Mouse (Mus musculus): ENCODE measurements around the gene 1700025C18Rik. TPM values are rescaled to one million over a fixed set of nuclear protein-coding genes. Genes with fewer than 3 reads are reported as not detected.
A peak's percentile ranks its signal among the peaks of the same experiment; 100 is the strongest.

Gene 1700025C18Rik
- polyA plus RNA-seq, 2 experiments, result not detected

DNA sequence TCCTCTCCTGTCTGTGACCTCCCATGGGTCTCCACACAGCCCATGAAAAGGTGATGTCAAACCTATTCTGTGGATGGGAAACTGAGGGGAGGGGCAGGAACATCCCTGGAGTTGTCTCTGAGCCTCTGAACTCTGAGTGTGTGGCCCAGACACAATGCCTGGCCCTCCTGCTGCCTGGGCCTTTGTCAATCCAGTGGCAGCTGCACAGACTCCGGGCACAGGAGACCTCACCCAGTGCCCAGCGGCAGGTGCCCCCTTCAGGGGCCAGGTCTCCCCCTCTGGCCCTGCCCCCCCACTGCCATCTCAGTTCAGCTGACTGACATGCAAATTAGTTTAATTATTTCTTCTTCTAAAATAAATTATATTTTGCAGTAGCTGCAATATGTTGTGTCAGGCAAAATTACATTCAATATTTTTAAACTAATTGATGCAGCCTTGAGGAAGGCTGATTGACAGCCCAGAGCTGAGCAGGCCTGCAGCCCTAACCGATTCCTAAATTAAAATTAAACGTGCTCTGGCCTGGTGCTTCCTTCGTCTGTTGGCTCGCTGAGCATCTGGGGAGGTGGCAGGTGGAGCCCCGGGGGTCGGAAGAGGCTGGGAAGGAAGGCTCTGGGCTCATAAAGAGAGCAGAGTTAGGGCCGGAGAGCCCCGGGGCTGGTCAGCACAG is 36.5 kb upstream of the 1700025C18Rik start:
- Histone ChIP-seq H3K9ac (ENCODE audit: low read depth, low read length, severe bottlenecking) (no peak overlapping the region), H3K4me2 (replicated peaks; ENCODE audit: low read depth, low read length, severe bottlenecking) (no peak overlapping the region), H3K4me3 (replicated peaks; ENCODE audit: low read length) (no peak overlapping the region), H3K4me1 (ENCODE audit: control insufficient read depth, insufficient read depth, low read length) (no peaks in the 10 kb centered on the region), H3K27me3 (ENCODE audit: control insufficient read depth, insufficient read depth, low read length) (no peaks in the 10 kb centered on the region; the same call in 1 of the 2 replicates), H3K36me3 (ENCODE audit: control insufficient read depth, insufficient read depth, low read length) (no peaks in the 10 kb centered on the region), H3K9me3 (ENCODE audit: control insufficient read depth, low read length) (no peaks in the 10 kb centered on the region), H3K27ac (replicated peaks; ENCODE audit: low read depth, low read length) (no peak overlapping the region)
- DNase-seq (ENCODE audit: low spot score) (no peak), ATAC-seq (ENCODE audit: low FRiP score, low read depth) (no peak)
- TF ChIP-seq POLR2A (IDR thresholded peaks at IDR 0.05; ENCODE audit: borderline replicate concordance, extremely low read depth, insufficient read depth, insufficient read length), result no peak
- WGBS, result 21% methylated on average over 10 of the region's 10 CpGs

DNA sequence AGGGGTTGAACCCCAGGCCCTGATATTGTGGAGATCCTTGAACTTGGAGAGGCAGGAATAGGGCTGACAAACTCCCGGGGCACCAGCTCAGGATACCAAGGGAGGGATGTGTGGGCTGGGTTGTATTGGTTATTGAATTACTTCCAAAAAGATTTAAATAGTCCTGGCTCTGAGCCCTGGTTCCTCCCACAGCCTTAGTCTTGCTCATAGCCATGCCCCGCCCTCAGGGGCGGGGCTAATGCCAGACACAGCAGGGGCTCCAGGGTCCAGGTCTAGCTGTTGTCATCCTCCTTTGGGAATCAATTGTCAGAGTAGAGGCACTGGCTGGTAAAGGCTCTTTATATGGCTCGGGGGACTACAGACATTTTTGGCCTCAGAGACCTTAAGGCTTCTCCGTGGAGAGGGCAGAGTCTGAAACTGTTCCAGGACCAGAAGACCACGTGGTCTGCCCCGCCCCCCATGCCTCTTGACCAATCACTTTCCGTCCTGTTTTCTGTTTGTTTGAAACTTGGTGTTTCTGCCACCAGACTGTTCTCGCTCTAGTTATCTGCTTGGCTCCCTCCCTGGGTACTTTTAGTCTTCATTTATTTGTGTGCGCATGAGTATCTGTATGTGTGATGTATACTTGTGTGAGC is 30.8 kb upstream of the 1700025C18Rik start:
- Histone ChIP-seq H3K4me3 (replicated peaks; ENCODE audit: low read length) (no peak overlapping the region), H3K36me3 (ENCODE audit: control insufficient read depth, insufficient read depth, low read length) (no peaks in the 10 kb centered on the region), H3K27me3 (ENCODE audit: control insufficient read depth, insufficient read depth, low read length) (peaks cover 13% of the 10 kb centered on the region; the same call in 1 of the 2 replicates), H3K4me1 (ENCODE audit: control insufficient read depth, insufficient read depth, low read length) (no peaks in the 10 kb centered on the region), H3K27ac (replicated peaks; ENCODE audit: low read depth, low read length) (no peak overlapping the region), H3K4me2 (replicated peaks; ENCODE audit: low read depth, low read length, severe bottlenecking) (no peak overlapping the region), H3K9me3 (ENCODE audit: control insufficient read depth, low read length) (no peaks in the 10 kb centered on the region), H3K9ac (ENCODE audit: low read depth, low read length, severe bottlenecking) (no peak overlapping the region)
- peak; percentile 42 for DNase-seq (ENCODE audit: low spot score)
- no peak for ATAC-seq (ENCODE audit: low FRiP score, low read depth)
- no peak for TF ChIP-seq POLR2A (IDR thresholded peaks at IDR 0.05; ENCODE audit: borderline replicate concordance, extremely low read depth, insufficient read depth, insufficient read length)
- WGBS, result 31% methylated on average over 10 of the region's 10 CpGs

DNA sequence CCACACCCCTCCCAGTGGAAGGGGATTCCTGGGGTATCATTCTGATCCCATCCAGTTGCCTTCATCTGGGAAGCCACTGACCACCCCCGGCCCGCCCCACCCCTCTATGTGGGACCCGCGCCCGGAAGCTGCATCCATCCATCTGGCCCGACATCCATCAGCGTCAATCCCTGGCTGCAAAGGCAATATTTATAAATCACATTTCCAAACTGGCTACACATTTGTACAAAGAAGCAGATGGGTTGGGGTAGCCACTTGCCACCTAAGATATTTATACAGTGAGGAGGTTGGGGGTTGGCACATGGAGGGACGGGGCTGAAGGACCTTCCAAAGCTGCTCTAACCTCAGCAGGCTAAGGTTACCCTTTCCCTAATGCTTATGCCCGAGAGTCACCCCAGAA is 30.2 kb upstream of the 1700025C18Rik start:
- no peak for TF ChIP-seq POLR2A (IDR thresholded peaks at IDR 0.05; ENCODE audit: borderline replicate concordance, extremely low read depth, insufficient read depth, insufficient read length)
- Histone ChIP-seq H3K27me3 (ENCODE audit: control insufficient read depth, insufficient read depth, low read length) (peaks cover 13% of the 10 kb centered on the region; the same call in 1 of the 2 replicates), H3K36me3 (ENCODE audit: control insufficient read depth, insufficient read depth, low read length) (no peaks in the 10 kb centered on the region), H3K9ac (ENCODE audit: low read depth, low read length, severe bottlenecking) (no peak overlapping the region), H3K9me3 (ENCODE audit: control insufficient read depth, low read length) (no peaks in the 10 kb centered on the region), H3K4me1 (ENCODE audit: control insufficient read depth, insufficient read depth, low read length) (no peaks in the 10 kb centered on the region), H3K4me3 (replicated peaks; ENCODE audit: low read length) (no peak overlapping the region), H3K27ac (replicated peaks; ENCODE audit: low read depth, low read length) (no peak overlapping the region), H3K4me2 (replicated peaks; ENCODE audit: low read depth, low read length, severe bottlenecking) (no peak overlapping the region)
- 71% methylated on average over 9 of the region's 9 CpGs for WGBS
- no peak for DNase-seq (ENCODE audit: low spot score)
- no peak for ATAC-seq (ENCODE audit: low FRiP score, low read depth)

DNA sequence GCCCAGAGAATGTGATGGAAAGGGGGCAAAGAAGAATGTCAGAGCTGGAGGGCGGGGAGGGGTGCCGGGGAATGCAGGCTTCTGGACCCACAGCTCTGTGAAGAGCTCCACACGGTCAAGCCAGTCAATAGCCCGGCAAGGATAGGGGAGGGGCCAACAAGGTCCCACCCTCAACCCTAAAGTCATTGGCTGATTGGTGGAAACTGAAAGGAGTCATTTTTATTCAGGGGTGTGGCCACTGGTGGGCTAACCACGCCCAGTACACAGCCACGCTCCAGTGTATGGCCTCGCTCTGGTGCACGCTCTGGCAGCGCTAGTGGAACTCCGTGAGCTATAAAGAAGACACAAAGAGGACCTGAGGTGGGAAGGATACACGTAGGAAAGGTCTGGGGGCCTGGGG is 23.2 kb upstream of the 1700025C18Rik start:
- Histone ChIP-seq H3K27ac (replicated peaks; ENCODE audit: low read depth, low read length) (no peak overlapping the region), H3K9me3 (ENCODE audit: control insufficient read depth, low read length) (no peaks in the 10 kb centered on the region), H3K36me3 (ENCODE audit: control insufficient read depth, insufficient read depth, low read length) (no peaks in the 10 kb centered on the region), H3K9ac (ENCODE audit: low read depth, low read length, severe bottlenecking) (no peak overlapping the region), H3K4me2 (replicated peaks; ENCODE audit: low read depth, low read length, severe bottlenecking) (no peak overlapping the region), H3K27me3 (ENCODE audit: control insufficient read depth, insufficient read depth, low read length) (peaks cover 63% of the 10 kb centered on the region), H3K4me1 (ENCODE audit: control insufficient read depth, insufficient read depth, low read length) (no peaks in the 10 kb centered on the region), H3K4me3 (replicated peaks; ENCODE audit: low read length) (no peak overlapping the region)
- peak; percentile 62; the same call in 1 of the 2 replicates for ATAC-seq (ENCODE audit: low FRiP score, low read depth)
- WGBS, result 25% methylated on average over 11 of the region's 11 CpGs
- no peak for TF ChIP-seq POLR2A (IDR thresholded peaks at IDR 0.05; ENCODE audit: borderline replicate concordance, extremely low read depth, insufficient read depth, insufficient read length)
- peak; percentile 23 for DNase-seq (ENCODE audit: low spot score)

DNA sequence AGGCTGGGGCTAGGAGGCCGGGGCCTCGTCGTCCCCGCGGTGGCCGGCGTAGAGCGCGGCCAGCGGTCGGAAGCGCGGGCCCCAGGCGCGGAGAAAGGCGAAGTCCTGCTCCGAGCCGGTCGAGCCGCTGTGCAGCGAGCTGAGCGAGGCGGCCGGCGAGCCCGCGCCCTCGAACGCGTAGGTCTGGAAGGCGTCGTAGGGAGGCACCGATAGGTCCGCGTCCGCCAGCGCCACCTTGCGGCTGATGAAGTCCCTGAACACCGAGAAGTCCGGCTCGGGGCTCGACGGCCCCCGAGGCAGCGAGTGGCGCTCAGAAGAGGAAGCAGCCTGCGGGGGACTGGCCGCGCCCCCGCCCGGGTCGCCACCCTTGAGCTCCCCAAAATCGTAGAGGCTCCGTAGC is 21.6 kb upstream of the 1700025C18Rik start:
- no peaks in the 10 kb centered on the region for H3K9me3 ChIP-seq (ENCODE audit: control insufficient read depth, low read length)
- H3K4me1 ChIP-seq (ENCODE audit: control insufficient read depth, insufficient read depth, low read length), result no peaks in the 10 kb centered on the region
- peak; percentile 78 for ATAC-seq (ENCODE audit: low FRiP score, low read depth)
- H3K27me3 ChIP-seq (ENCODE audit: control insufficient read depth, insufficient read depth, low read length), result peaks cover 69% of the 10 kb centered on the region
- no peak overlapping the region for H3K27ac ChIP-seq (replicated peaks; ENCODE audit: low read depth, low read length)
- no peak for TF ChIP-seq POLR2A (IDR thresholded peaks at IDR 0.05; ENCODE audit: borderline replicate concordance, extremely low read depth, insufficient read depth, insufficient read length)
- peak; percentile 86 for DNase-seq (ENCODE audit: low spot score)
- H3K9ac ChIP-seq (ENCODE audit: low read depth, low read length, severe bottlenecking), result no peak overlapping the region
- H3K4me3 ChIP-seq (replicated peaks; ENCODE audit: low read length), result no peak overlapping the region
- peak overlapping the region; percentile 7; the same call in 1 of the 2 replicates for H3K4me2 ChIP-seq (replicated peaks; ENCODE audit: low read depth, low read length, severe bottlenecking)
- WGBS, result under 1% methylated on average over 45 of the region's 54 CpGs
- no peaks in the 10 kb centered on the region for H3K36me3 ChIP-seq (ENCODE audit: control insufficient read depth, insufficient read depth, low read length)

Measured in limb, embryonic 14.5 days (tissue).